Mouse (Mus musculus) bone marrow macrophage, adult 2 months (primary cell): ENCODE results near the gene Vps9d1.

ENCODE experiments used
- CTCF ChIP-seq: IDR thresholded peaks from 2 replicates; pipeline ENCODE4 v1.5.1; 2012; ENCODE audit warnings: low read depth, mild to moderate bottlenecking, low read length, moderate library complexity
- POLR2A ChIP-seq: IDR thresholded peaks from 2 replicates; pipeline ENCODE4 v1.6.1; 2012; ENCODE audit warnings: mild to moderate bottlenecking, low read depth, low read length, borderline replicate concordance

GRCm38 (mm10) chr8:123292785-123293184 is 38.6 kb upstream of the Vps9d1 start:
- no peak for TF ChIP-seq CTCF
- TF ChIP-seq POLR2A = no peak
